Mouse (Mus musculus) cerebellum, adult 11 months (tissue): ENCODE results near the gene Rpl31.

Source experiments
- DNase-seq: peaks from one replicate; pipeline ENCODE4 v3.0.0; 2022

Gene Rpl31

DNA sequence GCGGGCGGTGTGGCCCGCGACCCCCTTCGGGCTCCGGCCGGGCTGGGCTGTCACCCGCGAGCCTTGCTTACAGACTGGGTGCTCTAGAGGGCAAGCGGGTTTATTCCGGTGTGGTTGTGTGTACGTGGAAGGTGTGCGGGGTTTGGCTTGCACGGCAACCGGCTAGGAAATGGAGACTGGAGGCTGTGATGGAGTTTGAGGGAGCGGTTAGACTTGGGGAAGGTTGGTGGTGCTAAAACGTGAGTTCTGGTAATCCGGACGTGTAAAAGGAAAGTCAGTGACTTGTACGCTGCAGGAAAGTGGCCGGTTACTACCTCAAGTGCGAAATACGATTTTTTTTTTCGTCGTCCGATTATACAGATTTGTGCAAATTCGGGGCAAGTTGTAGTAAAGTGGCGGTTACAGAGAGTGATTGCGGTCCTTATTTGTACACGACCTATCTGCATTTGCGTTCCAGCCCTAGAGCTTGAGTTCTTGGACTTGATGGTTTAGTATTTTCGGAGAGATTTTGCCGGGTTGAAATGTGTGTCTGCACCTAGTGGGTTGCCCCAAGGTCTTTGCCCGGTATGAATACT, 712 bp downstream of the Rpl31 start:
- no peak for DNase-seq

- DNase-seq, result no peak
Measured at GRCm38 (mm10) chr1:39370431-39370830, 2.8 kb downstream of the Rpl31 start.

DNA sequence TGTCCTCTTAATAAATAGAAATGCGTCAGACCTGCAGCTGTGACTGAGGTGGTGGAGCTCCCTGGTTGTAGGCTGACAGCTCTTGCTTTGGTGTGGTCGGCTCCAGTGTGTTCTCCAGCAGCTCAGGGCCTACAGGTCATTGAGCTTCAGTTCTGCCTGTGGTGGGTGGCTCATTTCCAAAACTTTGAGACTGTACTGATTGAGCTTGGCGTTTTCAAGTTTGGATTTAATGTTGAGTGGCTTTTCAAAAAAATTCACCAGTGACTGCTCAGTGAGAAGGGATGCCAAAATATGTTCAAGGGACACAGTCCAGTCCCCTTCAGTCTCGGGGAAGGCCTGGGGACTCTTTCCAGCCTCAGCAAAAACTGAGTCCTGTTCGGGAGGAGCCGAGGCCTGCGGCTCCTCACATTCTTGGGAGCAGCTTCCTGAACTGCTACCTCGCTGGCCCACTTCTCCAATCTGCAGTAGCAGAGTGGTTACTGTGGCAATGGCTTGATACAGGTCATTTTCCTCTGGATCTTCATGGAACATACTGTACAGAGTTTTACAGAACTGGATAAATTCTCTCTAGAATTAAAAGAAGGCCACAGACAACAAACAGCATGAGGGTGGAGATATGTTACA, 4.7 kb downstream of the Rpl31 start:
- no peak for DNase-seq

GRCm38 (mm10) chr1:39373378-39373777, 5.7 kb downstream of the Rpl31 start:
- DNase-seq, result no peak

DNA sequence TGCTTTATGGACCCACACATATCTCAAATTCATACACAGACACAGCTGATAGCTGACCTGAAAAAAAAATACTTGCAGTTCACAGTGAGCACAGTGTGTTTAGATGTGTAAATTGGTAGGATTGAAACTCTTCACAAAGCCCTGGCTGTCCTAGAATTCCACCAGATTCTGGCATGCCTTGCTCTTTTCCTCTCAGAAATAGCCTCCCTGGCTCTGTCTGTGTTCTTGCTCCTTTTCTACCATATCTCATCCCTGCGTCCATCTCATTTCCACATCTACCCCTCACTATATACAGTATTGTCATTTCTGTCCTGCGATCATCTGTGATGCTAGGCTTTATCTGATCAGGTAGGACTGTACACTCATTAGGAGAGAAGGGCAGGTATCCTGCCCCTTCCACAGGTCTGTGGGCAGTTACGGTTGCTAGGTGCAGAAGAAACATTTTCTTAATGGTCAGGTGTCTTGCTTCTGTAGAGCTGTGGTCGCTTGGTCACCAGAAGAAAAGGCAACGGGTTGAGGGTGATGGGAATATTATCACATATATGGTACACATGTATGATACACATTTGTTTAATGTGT, 6.7 kb downstream of the Rpl31 start:
- no peak for DNase-seq

- DNase-seq, result no peak
Measured at GRCm38 (mm10) chr1:39376121-39376520, 8.5 kb downstream of the Rpl31 start.

DNA sequence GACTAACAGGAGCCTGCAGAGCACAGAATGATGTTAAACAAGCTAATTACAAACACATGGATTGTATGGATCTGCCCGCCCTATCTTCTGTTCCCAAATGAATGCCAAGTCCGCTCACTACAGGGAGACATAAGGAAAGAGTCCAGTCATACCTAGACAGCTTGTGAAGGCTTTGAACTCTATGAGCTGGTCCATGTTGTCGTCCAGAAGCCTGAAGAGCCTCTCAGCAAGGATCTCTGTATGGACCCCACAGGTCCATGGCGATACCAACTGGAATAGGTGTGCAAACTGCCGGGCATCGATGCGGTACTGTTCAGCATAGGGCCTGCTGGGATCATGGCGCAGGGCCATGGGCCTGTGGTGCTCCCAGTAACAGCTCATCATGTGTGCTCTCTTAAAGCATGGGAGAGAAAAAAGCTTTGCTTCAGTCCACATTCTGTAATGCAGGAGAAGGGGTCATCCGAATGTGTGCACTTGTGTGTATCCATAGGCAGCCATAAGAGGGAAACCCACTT, 9.1 kb downstream of the Rpl31 start:
- DNase-seq, result no peak

DNA sequence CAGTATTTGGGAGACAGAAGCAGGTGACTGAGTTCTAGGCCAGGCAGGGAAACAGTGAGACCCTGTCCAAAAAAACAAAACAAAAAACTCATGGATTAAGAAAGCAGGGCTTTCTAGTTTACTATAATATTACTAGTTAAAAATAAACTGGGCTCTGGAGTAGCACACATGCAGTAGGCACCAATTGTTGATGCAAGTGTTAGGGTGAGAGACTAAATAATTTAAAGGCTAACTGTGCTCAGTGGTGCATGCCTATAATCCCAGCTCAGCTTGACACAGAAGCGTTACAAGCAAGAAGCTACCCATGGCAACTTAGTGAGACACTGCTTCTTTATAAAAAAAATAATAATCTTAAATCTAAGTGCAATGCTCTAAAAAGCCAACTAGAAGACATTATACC, 10.9 kb downstream of the Rpl31 start:
- no peak for DNase-seq

DNA sequence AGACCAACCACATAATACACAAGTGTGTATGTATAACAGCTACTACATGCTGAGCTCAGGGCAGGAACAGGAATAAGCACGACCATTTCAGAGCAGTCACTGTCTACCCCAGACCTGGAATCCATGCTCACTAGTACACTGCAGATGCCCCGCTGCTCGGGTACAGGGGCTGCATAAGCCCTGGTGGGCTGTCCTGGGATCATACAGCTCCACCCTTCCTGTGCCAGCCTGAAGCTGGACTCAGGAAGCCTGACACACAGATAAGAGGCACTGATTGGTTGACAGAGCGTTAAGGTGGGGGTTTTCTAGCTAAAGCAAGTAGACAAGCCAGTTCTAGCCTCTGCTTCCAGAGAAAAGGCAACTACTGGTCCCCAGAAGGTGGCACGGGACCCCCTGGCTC, 11.4 kb downstream of the Rpl31 start:
- DNase-seq, result no peak

- DNase-seq, result no peak
Measured at GRCm38 (mm10) chr1:39381017-39381416, 13.4 kb downstream of the Rpl31 start.

- no peak for DNase-seq
Measured at GRCm38 (mm10) chr1:39384914-39385313, 17.3 kb downstream of the Rpl31 start.

GRCm38 (mm10) chr1:39386456-39386855, 18.8 kb downstream of the Rpl31 start:
- no peak for DNase-seq

GRCm38 (mm10) chr1:39387497-39387896, 19.9 kb downstream of the Rpl31 start:
- no peak for DNase-seq

DNA sequence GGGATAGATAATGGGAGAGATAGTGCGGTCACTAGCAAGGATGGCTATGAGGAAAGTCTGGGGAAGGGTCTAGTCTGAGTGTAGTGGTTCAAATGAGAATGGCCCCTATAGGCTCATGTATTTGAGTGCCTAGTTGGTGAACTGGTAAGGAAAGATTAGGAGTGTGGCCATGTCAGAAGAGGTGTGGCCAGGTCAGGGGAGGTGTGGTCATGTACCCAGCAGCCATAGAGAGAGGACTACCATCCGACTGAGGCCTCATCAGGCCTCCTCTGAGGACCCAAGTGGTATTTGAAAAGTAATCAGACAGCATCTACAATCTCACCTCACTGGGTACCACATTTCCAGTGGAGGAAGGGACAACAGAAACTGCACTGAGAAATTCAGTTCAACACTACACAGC, 20.5 kb downstream of the Rpl31 start:
- DNase-seq, result no peak

DNA sequence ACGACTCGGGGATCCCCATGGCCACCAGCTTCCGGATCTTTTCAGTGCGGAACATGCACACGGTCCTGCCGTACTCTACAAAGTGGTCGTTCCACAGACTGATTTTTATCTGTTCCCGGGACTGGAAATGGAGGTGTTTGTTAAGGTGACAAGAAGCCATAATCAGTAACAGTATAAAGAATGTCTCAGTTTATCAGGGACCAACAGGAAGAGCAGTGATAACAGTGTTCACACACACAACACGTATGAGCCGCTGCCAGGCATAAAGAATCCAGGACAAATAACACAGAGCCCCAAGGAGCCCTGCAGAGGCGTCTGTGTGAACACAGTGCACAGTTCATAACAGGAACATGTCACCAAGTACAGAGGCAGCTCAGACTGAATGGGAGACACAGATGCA, 21.7 kb downstream of the Rpl31 start:
- no peak for DNase-seq

- no peak for DNase-seq
Measured at GRCm38 (mm10) chr1:39391652-39392051, 24.0 kb downstream of the Rpl31 start.

DNA sequence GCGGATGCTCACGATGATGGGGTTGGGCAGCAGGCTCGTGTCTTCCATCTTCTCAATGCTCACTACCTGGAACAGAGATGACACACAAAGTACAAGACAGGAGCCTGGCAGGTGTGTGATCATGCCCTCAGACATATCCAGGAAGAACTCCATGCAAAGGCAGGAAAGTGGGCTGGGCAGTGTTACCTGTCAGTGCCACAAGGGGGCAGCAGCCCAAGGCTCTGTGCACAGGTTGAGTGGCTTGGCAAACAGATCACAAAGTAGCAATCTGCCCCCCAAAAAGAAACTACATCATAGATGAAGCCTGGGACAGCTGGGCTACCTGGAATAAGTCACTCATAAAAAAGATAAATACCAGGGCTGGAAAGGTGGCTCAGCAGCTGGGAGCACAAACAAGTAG, 24.5 kb downstream of the Rpl31 start:
- peak; percentile 80 for DNase-seq

DNA sequence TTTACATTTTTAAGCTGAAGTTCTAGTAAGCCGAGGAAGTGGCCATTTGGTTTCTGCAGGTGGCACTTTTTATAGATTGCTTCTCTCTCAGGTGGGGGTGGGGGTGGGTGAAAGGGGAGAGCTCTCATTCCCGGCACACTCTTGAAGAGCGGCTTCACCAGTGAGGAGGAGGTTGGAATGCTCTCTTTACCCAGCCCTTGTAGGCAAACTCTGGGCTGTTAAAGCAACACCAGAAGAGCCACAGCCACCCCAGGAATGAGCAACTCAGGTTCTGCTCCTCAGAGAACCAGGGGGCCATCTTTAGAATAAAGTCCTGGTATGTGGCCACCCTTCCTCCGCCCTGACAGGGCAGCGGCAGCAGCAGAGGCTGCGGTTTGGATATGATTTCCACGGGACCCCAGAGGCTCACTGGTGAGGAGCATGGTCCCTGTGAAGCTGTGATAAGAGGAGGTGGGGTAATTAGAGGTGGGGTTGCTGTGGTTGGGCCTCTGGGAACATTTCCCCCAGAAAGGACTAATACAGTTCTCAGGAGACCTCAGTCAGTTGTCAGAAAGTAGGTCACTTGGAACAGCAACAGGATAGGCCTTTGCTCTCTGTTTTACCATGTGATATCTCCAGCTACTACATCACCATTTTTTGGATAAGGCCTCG, 25.7 kb downstream of the Rpl31 start:
- DNase-seq, result no peak

DNA sequence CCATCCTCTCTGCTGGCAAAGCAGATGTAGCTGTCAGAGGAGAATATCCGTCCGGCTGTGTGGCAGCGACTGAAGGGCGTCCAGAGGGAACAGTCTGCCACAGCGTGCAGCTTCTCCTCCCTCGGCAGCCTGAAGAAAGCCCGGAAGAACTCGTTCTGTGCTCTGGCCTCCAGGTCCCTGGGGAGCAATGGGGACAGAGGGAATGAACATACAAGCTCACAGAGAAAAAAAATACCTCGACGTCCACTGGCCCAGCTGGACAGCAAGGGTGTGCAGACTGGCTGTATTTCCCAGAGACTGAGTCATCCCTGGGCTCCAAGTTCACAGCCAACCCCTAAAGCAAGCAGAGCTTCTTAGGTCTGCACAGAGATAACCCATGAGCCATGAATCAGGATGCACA, 26.5 kb downstream of the Rpl31 start:
- no peak for DNase-seq

- no peak for DNase-seq
Measured at GRCm38 (mm10) chr1:39394650-39395049, 27.0 kb downstream of the Rpl31 start.

- no peak for DNase-seq
Measured at GRCm38 (mm10) chr1:39396347-39396746, 28.7 kb downstream of the Rpl31 start.

GRCm38 (mm10) chr1:39398284-39398683, 30.6 kb downstream of the Rpl31 start:
- DNase-seq, result no peak

GRCm38 (mm10) chr1:39399228-39399627, 31.6 kb downstream of the Rpl31 start:
- no peak for DNase-seq

GRCm38 (mm10) chr1:39400173-39400572, 32.5 kb downstream of the Rpl31 start:
- no peak for DNase-seq
